12 mouse cellular contexts compared by ENCODE assay signal in the genomic region with DNA sequence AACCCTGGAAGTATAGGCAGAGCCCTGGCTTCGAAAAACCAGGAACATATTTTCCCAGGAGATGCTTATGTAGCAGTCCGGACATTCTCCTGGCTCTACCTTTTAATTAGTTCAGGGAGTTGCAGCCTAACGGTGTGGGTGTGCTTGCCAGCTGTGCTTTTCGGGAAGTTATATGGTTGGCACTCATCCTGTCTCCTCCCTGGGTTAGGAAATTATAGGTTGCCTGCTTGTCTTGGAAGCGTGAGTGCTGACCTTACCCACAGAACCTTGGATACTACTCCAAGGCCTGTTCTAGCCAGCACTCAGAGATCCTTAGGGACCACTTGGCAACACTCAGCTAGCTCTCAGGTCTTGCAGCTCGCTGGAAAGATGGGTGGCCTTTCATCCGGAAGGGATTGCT. TPM values are rescaled to one million over a fixed set of nuclear protein-coding genes. Genes with fewer than 3 reads are reported as not detected.
DNase-seq lines count a peak whose midpoint lies in the region; ATAC-seq and TF ChIP-seq lines count a peak whose summit lies in the region.
"Had no signal": no experiment of that assay in that cellular context is flagged by ENCODE, and none has a peak within 500 bp of the region (broad histone marks: within the 10 kb centered on the region; RNA-seq: fewer than 3 reads in every experiment).

No protein-coding gene starts in this region.

- 55% methylated on average over 7 of the region's 7 CpGs for WGBS in heart, postnatal 0 days
- WGBS in limb, embryonic 11.5 days, result 41% methylated on average over 7 of the region's 7 CpGs

- intact Hi-C loops in heart, postnatal 25 days (cut with DNase I), result no loop called here

- peaks cover 7% of the 10 kb centered on the region for H3K4me1 ChIP-seq in heart, postnatal 0 days (ENCODE audit: control insufficient read depth, insufficient read depth)
- H3K4me1 ChIP-seq in limb, embryonic 11.5 days (ENCODE audit: control insufficient read depth, insufficient read depth, low read length), result peaks cover 12% of the 10 kb centered on the region
- H3K4me1 ChIP-seq: stomach, embryonic 15.5 days had no signal

- H3K4me3 ChIP-seq in heart, postnatal 0 days (ENCODE audit: low read depth, low read length), result no peak overlapping the region
- no peak overlapping the region for H3K4me3 ChIP-seq in limb, embryonic 11.5 days (ENCODE audit: low read depth, low read length)
- H3K4me3 ChIP-seq: midbrain, embryonic 13.5 days; stomach, embryonic 15.5 days had no signal

- no peak for DNase-seq in heart, postnatal 0 days (ENCODE audit: low spot score)
- no peak for DNase-seq in heart, postnatal 25 days (ENCODE audit: low spot score)
- DNase-seq in 3T3-L1 (ENCODE audit: low read depth, low spot score) (peak; percentile 70), NIH3T3 (ENCODE audit: low read depth) (peak; percentile 78), liver (no peak)
- peak; percentile 29 for DNase-seq in limb, embryonic 11.5 days (ENCODE audit: low spot score)
- DNase-seq in testis, postnatal 10 days (ENCODE audit: low spot score), result no peak
- DNase-seq: gastrocnemius, postnatal 10 days; kidney, adult 9 months had no signal

- H3K27me3 ChIP-seq in heart, postnatal 0 days (ENCODE audit: control insufficient read depth, insufficient read depth, low read length), result peaks cover 41% of the 10 kb centered on the region
- H3K27me3 ChIP-seq in limb, embryonic 11.5 days (ENCODE audit: control insufficient read depth, insufficient read depth, low read length), result no peaks in the 10 kb centered on the region
- H3K27me3 ChIP-seq: midbrain, embryonic 13.5 days; stomach, embryonic 15.5 days had no signal

- no peak for ATAC-seq in heart, postnatal 0 days (ENCODE audit: insufficient read depth, low read depth)
- no peak for ATAC-seq in limb, embryonic 11.5 days (ENCODE audit: insufficient number of reproducible peaks, low FRiP score, low TSS enrichment, low read depth)
- no peak for ATAC-seq in inflammation-experienced regulatory T-cells, adult 6 months
- ATAC-seq: midbrain, embryonic 13.5 days had no signal

- no peak overlapping the region for H3K4me2 ChIP-seq in heart, postnatal 0 days (ENCODE audit: low read depth, low read length)
- H3K4me2 ChIP-seq in limb, embryonic 11.5 days (ENCODE audit: low read depth, severe bottlenecking), result no peak overlapping the region
- H3K4me2 ChIP-seq: midbrain, embryonic 13.5 days; stomach, embryonic 15.5 days had no signal

- H3K36me3 ChIP-seq in heart, postnatal 0 days (replicated peaks; ENCODE audit: control insufficient read depth, insufficient read depth, low read length), result no peaks in the 10 kb centered on the region
- H3K36me3 ChIP-seq in limb, embryonic 11.5 days (ENCODE audit: control insufficient read depth, insufficient read depth, low read length), result no peaks in the 10 kb centered on the region
- H3K36me3 ChIP-seq: midbrain, embryonic 13.5 days; stomach, embryonic 15.5 days had no signal

- H3K27ac ChIP-seq in heart, postnatal 0 days (ENCODE audit: low read depth), result peak overlapping the region; percentile 43
- H3K27ac ChIP-seq in limb, embryonic 11.5 days (replicated peaks; ENCODE audit: low read depth, low read length), result 0 out of 2 replicates have a peak overlapping the region, but pooled peaks have one; percentile 37
- H3K27ac ChIP-seq: midbrain, embryonic 13.5 days; stomach, embryonic 15.5 days had no signal

- TF ChIP-seq CTCF in heart, postnatal 0 days (IDR thresholded peaks at IDR 0.05; ENCODE audit: low read depth), result no peak

- no peaks in the 10 kb centered on the region for H3K9me3 ChIP-seq in heart, postnatal 0 days (replicated peaks; ENCODE audit: control insufficient read depth, low read length)
- no peaks in the 10 kb centered on the region for H3K9me3 ChIP-seq in limb, embryonic 11.5 days (ENCODE audit: control insufficient read depth, low read length)
- H3K9me3 ChIP-seq: midbrain, embryonic 13.5 days; stomach, embryonic 15.5 days had no signal

- TF ChIP-seq EP300 in heart, postnatal 0 days (IDR thresholded peaks at IDR 0.05; ENCODE audit: low read depth), result no peak

- no peak overlapping the region for H3K9ac ChIP-seq in heart, postnatal 0 days (replicated peaks; ENCODE audit: low read depth, low read length)
- H3K9ac ChIP-seq in limb, embryonic 11.5 days (ENCODE audit: low read length), result no peak overlapping the region
- H3K9ac ChIP-seq: midbrain, embryonic 13.5 days; stomach, embryonic 15.5 days had no signal

RNA-seq across cellular contexts. Expression of a gene that starts 40.0 kb away (rescaled TPM):
- 24.5 and 38.6 TPM in 2 replicates for total RNA-seq in heart, postnatal 0 days (2014; rRNA removed; ENCODE audit: low replicate concordance)
- 2.9 and 3.3 TPM in 2 replicates for polyA plus RNA-seq in heart, postnatal 0 days (2015; fragmentation: Nextera tagmentation; extraction: Ambion mirVana)
- total RNA-seq in heart, postnatal 25 days (2021), result 1 to 10 TPM; 6.4 to 7.2 TPM
- 3.8 and 4.1 TPM in 2 replicates for polyA plus RNA-seq in limb, embryonic 11.5 days (2014; fragmentation: Nextera tagmentation; extraction: Ambion mirVana)
- under 1 TPM in 1 of 3 experiments, not detected in 2; 0.58 TPM for polyA plus RNA-seq in inflammation-experienced regulatory T-cells, adult 6 months (2017; shearing (Covaris generic))

RNA-seq across cellular contexts. Expression of a gene that starts 59.7 kb away (rescaled TPM):
- 9.3 and 11.2 TPM in 2 replicates for total RNA-seq in heart, postnatal 0 days (2014; rRNA removed; ENCODE audit: low replicate concordance)
- polyA plus RNA-seq in heart, postnatal 0 days (2015; fragmentation: Nextera tagmentation; extraction: Ambion mirVana), result 31.7 and 33.4 TPM in 2 replicates
- total RNA-seq in heart, postnatal 25 days (2021), result 10 to 100 TPM; 23.8 to 26.0 TPM
- polyA plus RNA-seq in limb, embryonic 11.5 days (2014; fragmentation: Nextera tagmentation; extraction: Ambion mirVana), result 102 and 107 TPM in 2 replicates
- 100 to 1,000 TPM; 101 to 118 (median 101) TPM for polyA plus RNA-seq in inflammation-experienced regulatory T-cells, adult 6 months (2017; shearing (Covaris generic))

Comparison
In these comparisons a context has a peak if more than half of its experiments do, and no peak if none do; other contexts are left out.
1. DNase-seq: peak in 3T3-L1 (single experiment), NIH3T3 (single experiment) and limb, embryonic 11.5 days (single experiment); none in heart, postnatal 0 days (single experiment), heart, postnatal 25 days (single experiment), liver (single experiment) and testis, postnatal 10 days (single experiment).